Mouse (Mus musculus): Measurements from ENCODE around the gene Prune2.

- TF ChIP-seq CTCF (conservative IDR thresholded peaks at IDR 0.05; ENCODE audit: low read length) = no peak
- no peak for TF ChIP-seq NANOG (IDR thresholded peaks at IDR 0.05; ENCODE audit: borderline replicate concordance, low read length)
These were observed 259.1 kb downstream of the Prune2 start for GRCm38 (mm10) chr19:17214896-17215520.
